Mouse (Mus musculus) right cerebral cortex, adult 18-20 months (tissue): ENCODE results near the gene Larp6.

Source experiments
- DNase-seq: peaks from one replicate; pipeline ENCODE4 v3.0.0; 2022; ENCODE audit warnings: mixed read lengths

The Larp6 gene

DNA sequence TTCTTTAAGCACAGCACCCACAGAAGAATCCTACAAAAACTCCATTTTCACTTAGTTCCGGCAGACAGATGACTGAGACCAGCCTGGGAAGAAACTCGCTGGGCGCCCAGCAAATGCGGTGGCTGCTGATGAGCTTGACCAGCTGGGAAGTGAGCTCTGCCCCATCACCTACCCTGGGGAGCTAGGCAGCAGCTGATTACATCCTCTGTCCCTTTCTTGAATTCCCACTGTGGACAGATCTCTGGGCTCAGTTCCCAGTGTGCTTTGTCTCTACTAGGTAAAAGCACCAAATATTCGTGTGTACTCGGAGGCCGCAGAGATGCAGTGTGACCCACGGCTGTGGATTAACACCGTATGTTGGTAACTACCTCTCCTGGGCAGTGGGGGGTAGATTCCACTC lies 55.6 kb downstream of the Larp6 start:
- no peak for DNase-seq

DNA sequence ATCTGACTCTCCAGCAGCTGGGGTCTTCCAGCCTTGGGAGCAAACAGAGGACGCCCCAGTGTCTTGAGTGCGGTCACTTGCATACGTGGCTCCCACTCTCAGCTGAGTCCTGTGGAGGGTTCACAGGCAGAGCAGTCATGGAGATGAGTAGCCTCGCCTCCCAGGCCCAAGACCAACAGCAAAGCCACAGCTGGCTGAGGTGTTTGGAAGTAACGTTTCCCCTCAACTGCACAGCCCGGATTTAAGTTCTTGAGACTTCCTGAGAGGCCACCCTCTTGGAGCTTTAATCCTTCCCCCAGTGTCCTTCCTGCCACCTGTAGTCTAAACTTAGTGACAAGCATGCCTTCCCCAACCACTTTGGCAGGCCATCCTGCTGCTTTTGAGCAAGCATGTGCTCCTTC lies 56.9 kb downstream of the Larp6 start:
- no peak for DNase-seq

DNA sequence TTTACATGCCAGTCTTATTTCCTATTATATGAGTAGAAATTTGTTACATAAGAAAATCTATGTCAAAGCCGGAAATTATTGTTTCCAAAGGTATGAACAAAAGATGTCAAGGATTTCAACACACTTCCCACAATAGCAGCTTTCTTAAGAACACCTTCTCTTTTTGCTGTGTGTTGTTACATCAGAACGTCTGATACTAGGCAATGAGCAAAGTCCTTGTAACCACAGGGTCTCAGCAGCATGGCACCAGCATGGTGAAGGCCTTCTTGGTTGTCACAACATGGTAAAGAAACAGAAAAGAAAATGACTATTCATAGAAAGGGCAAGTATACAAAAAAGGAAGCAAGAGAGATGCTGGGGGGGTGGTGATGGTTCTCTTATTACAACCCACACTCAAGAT lies 60.9 kb downstream of the Larp6 start:
- DNase-seq = no peak

DNA sequence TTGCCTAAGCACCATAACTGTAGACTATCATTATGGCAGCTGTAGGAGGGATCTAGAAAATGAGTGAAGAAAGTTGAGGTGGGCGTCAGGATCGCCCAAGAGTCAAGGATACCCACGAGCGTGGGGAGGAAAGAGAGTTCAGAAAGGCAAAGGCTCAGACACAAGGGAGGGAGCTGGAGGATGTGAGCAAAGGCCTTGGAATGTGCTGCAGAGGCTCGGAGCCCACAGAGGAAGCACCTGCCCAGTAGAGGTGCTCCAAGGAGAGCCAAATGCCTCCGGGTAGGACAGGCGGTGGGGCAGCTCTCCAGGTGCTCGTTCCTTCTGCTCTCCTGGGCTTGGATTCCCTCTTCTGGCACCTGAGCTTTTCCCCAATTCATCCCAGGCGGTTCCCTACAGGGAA lies 64.1 kb downstream of the Larp6 start:
- DNase-seq = no peak

DNA sequence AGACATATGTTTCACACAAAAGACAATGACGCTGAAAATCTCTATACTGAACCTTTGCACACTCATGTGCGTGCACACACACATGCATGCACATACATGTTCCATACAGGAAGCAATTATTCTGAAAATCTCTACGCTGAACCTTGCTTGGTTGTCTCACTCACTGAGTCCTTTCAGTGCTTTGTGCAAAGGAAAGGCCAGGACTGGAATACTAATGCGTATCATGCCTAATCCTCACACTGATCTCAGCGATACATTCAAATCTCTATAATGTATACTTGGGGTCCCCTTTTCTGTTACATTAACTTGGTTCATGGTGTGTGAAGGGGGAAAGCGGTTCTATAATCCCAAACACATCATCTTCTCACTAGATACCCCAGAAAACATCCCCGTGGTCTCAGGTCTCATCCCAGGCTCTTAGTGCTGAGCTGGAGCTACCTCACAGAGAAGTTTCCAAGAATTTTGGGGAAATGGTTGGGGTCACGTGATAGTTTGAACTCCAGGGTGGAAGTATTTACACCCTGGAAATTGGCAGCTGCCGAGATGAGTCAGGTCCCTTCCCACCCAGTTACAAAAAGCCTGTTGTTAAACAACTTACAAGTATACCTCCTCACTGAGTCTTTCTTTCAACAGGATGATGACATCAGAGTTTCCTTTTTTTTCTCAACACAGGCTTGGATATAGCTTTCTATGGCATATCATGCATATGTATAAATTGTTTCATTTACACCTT lies 69.4 kb downstream of the Larp6 start:
- no peak for DNase-seq

DNA sequence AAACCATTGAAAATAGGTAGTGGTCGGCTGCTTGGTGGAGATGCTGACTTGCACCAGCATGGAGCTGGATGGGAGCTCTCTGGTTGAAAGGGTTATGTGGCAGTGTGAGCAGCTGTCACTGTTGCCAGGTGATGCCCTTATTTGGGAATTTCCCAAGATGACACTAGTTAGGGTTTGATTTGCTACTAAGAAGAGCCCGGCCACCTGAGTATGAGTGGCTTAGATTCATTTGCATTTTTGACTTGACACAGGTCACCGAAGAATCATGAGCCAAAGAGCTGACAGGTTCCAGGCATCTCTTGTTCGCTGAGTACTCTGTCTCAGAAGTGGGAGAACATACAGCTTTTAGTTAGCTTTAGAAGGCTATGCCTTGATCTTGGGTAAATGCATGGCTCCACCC lies 72.3 kb downstream of the Larp6 start:
- DNase-seq = no peak

DNA sequence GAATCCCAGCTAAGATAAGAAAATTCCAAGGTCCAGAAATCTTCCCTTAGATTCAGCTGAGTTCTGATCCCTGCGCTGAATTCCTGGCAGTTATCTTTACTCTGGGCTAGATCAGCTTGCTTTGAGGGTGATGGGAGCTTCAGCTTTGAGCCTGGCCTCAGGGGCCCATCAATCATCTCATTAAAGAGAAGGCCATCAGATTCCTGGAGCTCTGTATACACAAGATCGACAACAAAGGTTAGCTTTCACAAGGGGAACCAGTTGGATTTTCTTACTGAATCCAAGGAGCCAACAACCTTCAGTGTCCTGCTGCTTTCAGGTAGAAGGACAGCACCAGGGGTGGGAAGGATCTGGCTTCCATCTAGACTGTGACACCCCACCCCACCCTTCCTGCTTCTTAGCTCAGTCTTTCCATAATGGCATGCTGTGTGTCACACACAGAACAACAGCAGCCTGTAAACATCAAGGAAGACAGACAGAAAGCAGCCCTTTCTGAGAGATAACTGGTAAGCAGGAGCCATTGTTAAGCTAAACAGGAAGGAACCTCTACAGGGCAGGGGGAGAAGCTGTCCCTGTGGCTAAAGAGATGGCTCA lies 74.8 kb downstream of the Larp6 start:
- no peak for DNase-seq
